Mouse (Mus musculus) megakaryocyte progenitor cell, adult 5-6 weeks (primary cell): ENCODE data around the gene Adgrd1. TPM values are rescaled to one million over a fixed set of nuclear protein-coding genes. Genes with fewer than 3 reads are reported as not detected.

ENCODE experiments used
- ATAC-seq: replicated peaks from 2 replicates; pipeline ENCODE4 v1.8.0; 2016; ENCODE audit warnings: mild to moderate bottlenecking, moderate TSS enrichment, inconsistent platforms; ENCODE audit not compliant: poor library complexity
- total RNA-seq, 2 experiments: library from RNA; stranded (forward) in 1 of 2; stranded (reverse) in 1 of 2; fragments of 157-497, 149-512 nt in 1 of 2; fragments of 200-1000 nt in 1 of 2; gene quantifications; 2 replicates each; pipeline versions ENCODE4 v1.2.3 to v1.2.4; 2015 to 2017

The Adgrd1 gene
- total RNA-seq, 2 experiments from 2014 or later = 0.50 to 0.59 TPM

GRCm38 (mm10) chr5:129148485-129148884 is 51.9 kb downstream of the Adgrd1 start:
- no peak for ATAC-seq

- ATAC-seq = no peak
Observed at GRCm38 (mm10) chr5:129155023-129155901, 58.7 kb downstream of the Adgrd1 start.

GRCm38 (mm10) chr5:129155902-129156311 is 59.4 kb downstream of the Adgrd1 start:
- no peak for ATAC-seq

GRCm38 (mm10) chr5:129161372-129162051 is 65.0 kb downstream of the Adgrd1 start:
- peak; percentile 38; the same call in 1 of the 2 replicates for ATAC-seq

- no peak for ATAC-seq
Observed at GRCm38 (mm10) chr5:129163416-129163815, 66.9 kb downstream of the Adgrd1 start.

- ATAC-seq = no peak
Observed at GRCm38 (mm10) chr5:129164091-129164490, 67.5 kb downstream of the Adgrd1 start.

GRCm38 (mm10) chr5:129164911-129165584 is 68.5 kb downstream of the Adgrd1 start:
- peak; percentile 76 for ATAC-seq

GRCm38 (mm10) chr5:129165595-129165994 is 69.0 kb downstream of the Adgrd1 start:
- no peak for ATAC-seq

- ATAC-seq = no peak
Observed at GRCm38 (mm10) chr5:129169090-129169489, 72.5 kb downstream of the Adgrd1 start.

- no peak for ATAC-seq
Observed at GRCm38 (mm10) chr5:129169567-129169966, 73.0 kb downstream of the Adgrd1 start.

GRCm38 (mm10) chr5:129172533-129172932 is 76.0 kb downstream of the Adgrd1 start:
- no peak for ATAC-seq

- ATAC-seq = no peak
Observed at GRCm38 (mm10) chr5:129175925-129176324, 79.4 kb downstream of the Adgrd1 start.

GRCm38 (mm10) chr5:129177697-129178511 is 81.4 kb downstream of the Adgrd1 start:
- ATAC-seq = peak; percentile 93

- no peak for ATAC-seq
Observed at GRCm38 (mm10) chr5:129179356-129179755, 82.8 kb downstream of the Adgrd1 start.

- ATAC-seq = peak; percentile 42
Observed at GRCm38 (mm10) chr5:129179995-129180714, 83.6 kb downstream of the Adgrd1 start.

GRCm38 (mm10) chr5:129180715-129181228 is 84.2 kb downstream of the Adgrd1 start:
- ATAC-seq = 0 out of 2 replicates have a peak, but pooled peaks have one; percentile 9

GRCm38 (mm10) chr5:129181450-129181849 is 84.9 kb downstream of the Adgrd1 start:
- ATAC-seq = no peak

GRCm38 (mm10) chr5:129182554-129182953 is 86.0 kb downstream of the Adgrd1 start:
- no peak for ATAC-seq

- peak; percentile 73 for ATAC-seq
Observed at GRCm38 (mm10) chr5:129186260-129186659, 89.7 kb downstream of the Adgrd1 start.

- ATAC-seq = no peak
Observed at GRCm38 (mm10) chr5:129186926-129187325, 90.4 kb downstream of the Adgrd1 start.
